Mouse (Mus musculus) kidney, postnatal 10 days (tissue): ENCODE results near the gene Rab3d.
"Not testable (repeated sequence)": the region's sequence is repeated elsewhere in the genome, so short reads cannot be mapped to it uniquely, and the experiment has no call there.

Experiments
- DNase-seq: peaks from one replicate; pipeline ENCODE4 v3.0.0; 2021; ENCODE audit warnings: mixed read lengths

Gene Rab3d

DNA sequence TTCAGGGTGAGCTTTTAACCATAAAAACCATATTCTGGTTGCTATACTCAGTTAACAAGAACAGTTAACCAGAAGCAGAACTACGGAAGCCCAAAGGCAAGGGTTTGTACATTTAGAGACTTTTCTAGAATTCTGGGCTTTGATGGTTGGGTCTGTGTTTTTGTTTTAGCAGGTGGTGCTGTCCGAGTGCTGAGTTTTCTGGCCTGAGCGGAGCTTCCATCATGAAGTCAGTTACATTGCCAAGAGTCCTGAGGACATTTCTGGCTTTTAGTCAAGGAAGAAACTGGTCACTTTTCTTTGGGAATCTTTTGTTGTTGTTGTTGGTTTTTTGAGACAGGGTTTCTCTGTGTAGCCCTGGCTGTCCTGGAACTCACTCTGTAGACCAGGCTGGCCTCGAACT is 14.0 kb downstream of the Rab3d start:
- no peak for DNase-seq

DNA sequence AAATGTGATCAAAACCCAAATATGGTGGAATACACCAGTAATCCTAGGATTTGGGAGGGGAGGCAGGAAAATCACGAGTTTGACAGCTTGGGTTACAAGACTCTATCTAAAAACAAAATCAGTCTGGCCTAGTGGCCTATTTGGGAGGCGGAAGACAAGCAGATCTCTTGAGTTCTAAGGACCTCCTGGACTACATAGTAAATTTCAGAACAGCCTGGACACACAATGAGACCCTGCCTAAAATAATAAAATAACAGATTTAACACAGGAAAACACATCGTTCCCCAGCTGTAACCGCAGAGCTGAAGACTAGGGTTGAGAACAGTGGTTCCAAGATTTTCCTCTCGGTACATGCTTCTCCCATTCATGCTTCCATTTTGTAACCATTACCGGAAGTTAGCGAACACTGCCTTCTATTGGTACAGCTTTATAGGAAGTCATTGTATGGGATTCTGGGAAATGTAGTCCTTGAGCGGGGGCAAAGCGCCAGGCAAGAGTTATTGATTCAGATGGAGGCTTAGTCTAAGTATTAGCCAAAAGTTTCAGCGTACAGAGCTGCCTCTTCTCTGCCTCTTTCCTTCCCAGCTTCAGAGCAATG is 16.7 kb downstream of the Rab3d start:
- peak; percentile 76 for DNase-seq

DNA sequence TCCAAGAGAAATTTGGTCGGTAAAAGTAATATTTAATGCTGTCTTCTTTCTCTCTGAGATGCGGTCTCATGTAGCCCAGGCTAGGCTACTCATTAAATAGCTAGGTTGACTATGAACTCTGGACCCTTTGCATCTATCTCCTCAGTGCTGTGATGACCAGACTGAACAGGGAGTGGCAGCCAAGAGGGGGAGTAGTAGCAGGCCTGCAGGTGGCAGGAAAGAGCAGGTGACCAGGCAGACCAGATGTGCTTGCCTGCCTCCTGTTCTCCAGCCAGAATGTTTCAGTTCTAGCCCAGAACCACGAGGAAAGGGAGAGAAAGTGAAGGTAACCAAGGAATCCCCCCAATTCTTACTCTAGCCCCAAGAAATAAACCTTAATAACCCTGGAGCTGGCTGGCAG is 28.8 kb downstream of the Rab3d start:
- no peak for DNase-seq

DNA sequence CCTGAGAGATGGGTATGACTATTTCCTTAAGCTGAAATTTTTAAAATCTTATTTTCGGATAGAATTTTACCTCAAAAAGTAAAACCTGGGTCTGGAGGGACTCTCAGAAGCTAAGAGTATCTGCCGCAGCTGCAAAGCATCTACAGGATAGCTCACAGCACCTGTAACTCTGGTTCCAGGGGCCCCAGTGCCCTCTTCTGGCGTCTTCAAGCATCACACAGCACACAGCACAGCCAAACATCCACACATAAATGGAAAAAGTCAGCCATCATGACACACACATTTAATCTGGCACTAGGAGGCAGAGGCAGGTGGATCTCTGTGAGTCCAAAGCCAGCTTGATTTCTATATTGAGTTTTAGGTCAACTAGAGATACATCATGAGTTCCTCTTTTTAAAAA is 41.4 kb downstream of the Rab3d start:
- DNase-seq, result no peak

DNA sequence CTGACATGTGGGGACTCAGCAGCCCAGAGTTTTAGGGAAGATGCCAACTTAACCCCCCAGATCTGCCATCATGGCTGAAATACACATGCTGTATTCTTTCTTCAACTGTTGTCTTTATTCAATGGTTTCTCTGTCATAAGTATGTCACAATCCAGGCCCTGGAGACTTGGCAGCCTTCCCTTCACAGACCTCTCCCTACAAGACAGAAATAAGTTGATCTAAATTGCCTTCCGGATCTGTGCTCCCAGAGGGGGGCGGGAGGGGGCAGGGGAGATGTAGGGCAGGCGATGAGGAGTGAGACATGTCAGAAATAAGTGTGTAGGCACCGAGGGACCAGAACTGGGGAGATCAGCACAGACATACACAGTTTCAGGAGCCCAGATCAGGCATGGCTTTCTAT is 45.8 kb downstream of the Rab3d start:
- peak; percentile 30 for DNase-seq

DNA sequence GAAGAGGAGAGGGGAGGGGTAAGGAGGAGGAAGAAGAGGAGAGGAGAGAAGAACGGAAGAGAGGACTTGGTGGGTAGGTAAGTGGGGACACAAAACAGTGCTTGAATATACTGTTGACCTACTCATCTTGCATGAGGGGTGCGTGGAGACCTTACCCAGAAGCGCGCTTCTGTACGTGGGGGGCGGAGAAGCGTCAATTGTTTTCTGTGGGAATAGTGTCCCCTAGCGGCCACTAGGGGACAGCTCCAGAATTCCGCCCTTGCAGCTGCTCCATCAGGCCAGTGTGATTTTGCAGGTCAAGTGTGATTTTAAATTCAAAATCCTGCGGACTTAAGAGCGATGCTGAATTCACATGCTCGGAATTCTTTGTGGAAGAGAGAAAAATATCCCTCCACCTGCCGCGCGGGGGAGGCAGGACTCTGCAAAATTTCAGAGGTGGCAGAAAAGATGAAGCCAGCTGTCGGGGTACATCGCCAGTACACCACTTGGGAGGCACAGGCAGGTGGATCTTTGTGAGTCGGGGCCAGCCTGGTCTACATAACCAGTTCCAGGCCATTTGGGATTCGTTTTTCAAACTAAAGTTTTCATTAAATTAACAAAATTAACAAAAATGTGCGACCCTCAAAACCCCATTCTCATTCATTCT is 47.0 kb downstream of the Rab3d start:
- DNase-seq, result peak; percentile 75

DNA sequence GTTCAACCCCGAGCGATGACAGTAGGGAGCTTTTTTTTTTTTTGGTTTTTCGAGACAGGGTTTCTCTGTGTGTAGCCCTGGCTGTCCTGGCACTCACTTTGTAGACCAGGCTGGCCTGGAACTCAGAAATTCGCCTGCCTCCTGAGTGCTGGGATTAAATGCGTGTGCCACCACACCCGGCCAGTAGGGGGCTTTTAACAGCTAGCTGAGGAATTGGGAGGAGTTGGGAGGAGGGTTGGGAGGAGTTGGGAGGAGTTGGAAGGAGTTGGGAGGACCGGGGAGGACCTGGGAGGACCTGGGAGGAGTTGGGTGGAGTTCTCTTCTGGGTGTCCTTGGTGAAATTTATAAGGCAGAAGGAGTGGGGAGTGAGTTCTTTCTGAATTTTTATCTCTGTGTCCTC is 48.7 kb downstream of the Rab3d start:
- DNase-seq, result peak; percentile 84

DNA sequence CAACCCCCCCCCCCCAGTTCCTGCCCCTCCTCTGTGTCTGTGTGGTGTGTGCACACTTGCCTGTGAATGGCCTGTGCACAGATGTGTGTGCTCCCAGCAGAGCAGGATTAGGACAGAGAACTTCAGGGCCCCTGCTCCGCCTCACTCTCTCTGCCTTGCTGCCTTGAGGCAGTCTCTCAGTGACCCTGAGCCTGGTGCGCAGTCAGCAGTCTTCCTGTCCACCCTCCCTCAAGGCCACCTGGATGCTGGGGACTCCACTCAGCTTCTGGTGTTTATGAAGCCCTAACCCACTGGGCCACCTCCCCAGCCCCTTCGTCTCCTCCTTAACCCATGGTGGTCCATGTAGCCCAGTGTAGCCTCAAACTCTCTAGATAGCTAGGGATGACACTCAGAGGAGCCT is 50.3 kb downstream of the Rab3d start:
- no peak for DNase-seq

DNA sequence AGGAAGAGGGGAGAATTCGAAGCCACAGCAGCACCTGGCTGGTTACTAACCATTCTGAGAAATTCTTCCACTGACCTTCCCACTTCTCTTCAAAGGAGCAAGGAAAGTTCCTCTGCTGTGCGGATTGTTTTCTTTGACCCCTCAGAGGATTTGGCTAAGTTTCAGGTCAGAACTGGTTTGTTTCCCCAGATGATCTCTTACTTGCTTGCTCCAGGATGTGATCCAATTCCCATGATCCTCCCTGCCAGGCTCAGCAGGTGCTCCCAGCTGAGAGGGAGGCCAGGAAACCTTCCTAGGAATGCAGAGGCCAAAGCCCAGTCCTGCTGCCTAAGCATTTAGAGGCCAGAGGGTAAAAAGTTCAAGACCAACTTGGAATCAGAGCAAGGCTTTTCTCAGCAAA is 51.4 kb downstream of the Rab3d start:
- peak; percentile 66 for DNase-seq

DNA sequence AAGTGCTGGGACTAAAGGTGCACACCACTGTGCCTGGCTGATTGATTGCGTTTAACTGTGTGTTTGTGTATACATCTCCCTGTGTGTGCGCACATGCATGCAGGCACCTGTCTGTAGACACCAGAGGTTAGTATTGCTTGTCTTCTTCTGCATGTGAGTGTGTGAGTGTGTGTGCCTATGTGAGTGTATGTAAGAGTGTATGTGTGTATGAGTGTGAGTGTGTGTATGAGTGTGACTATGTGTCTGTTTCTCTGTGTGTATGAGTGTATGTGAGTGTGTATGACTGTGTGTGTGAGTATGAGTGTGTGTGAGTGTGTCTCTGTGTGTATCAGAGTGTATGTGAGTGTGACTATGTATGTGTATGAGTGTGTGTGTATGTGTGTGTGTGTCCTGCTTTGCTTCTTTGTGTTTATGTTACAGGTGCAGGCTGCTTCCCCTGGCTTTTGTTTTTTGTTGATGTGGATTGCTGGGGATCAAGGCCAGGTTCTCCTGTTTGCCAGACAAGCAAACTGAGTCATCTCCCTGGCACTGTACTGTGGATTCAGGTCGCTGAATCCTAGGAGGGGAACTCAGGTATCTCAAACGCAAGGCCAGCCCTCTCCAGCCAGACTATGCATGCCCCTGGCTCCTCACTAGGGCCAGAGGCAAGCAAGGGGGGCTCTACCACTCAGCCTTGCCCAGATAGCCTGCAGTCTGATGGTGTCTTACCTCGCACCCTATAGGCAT is 52.2 kb downstream of the Rab3d start:
- DNase-seq, result no peak

DNA sequence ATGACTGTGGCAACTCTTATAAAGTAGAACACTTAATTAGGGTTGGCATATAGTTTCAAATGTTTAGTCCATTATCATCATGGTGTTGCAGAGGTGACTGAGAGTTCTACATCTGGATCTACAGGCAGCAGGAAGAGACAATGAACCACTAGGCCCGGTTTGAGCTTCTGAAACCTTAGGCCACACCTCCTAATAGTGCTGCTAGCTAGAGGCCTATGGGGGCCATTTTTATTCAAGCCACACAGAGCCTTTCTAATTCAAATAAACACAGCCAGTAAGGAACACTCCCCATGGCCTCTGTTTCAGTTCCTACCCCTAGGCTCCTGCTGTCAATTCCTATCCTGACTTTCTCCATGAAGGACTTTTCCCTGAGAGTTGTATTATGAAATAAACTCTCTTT is 55.8 kb downstream of the Rab3d start:
- DNase-seq, result no peak

DNA sequence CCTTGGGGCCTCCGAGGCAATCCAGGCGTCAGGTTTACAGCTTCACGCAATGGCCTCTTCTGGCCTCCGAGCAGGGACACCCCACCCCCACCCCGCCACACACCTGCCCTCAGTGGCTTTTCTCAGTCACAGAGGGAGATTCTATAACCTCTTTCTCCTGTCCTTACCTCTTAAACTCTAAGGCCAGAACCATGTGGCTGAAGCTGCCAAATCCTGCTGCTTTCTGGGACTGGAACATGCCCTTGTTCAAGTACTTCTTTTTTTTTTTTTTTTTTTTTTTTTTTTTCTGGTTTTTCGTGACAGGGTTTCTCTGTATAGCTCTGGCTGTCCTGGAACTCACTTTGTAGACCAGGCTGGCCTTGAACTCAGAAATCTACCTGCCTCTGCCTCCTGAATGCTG is 57.6 kb downstream of the Rab3d start:
- not testable (repeated sequence) for DNase-seq

DNA sequence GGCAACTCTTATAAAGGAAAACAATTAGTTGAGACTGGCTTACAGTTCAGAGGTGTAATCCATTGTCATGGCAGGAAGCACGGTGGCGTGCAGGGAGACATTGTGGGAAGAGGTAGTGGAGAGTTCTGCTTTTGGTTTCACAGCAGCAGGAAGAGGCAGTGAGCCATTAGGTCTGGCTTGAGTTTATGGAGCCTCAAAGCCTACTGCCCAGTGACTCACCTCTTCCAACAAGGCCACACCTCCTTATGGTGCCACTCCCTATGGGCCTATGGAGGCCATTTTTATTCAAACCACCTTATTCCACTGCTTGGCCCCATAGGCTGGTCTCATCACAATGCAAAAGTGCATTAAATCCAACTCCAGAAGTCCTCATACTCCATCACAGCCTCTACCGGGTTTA is 58.4 kb downstream of the Rab3d start:
- DNase-seq, result no peak

DNA sequence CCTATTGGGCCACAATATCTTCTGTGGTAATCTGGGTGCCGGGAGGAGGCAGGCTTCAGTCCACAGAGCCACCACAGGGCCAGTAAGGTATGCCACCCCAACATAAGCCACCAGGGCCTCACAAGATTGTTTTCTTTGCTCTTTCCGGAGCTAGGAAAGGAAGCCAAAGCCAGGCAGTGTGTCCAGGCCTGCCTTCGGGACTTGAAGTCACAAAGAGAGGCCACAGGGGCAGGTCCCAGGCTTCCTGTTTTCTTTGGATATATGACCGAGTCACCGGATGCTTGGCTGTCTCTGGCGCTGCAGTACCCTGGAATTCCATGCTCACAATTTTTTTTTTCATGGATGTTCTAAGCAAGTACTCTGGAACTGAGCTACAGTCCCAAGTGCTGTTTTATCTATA is 59.9 kb downstream of the Rab3d start:
- peak; percentile 88 for DNase-seq

DNA sequence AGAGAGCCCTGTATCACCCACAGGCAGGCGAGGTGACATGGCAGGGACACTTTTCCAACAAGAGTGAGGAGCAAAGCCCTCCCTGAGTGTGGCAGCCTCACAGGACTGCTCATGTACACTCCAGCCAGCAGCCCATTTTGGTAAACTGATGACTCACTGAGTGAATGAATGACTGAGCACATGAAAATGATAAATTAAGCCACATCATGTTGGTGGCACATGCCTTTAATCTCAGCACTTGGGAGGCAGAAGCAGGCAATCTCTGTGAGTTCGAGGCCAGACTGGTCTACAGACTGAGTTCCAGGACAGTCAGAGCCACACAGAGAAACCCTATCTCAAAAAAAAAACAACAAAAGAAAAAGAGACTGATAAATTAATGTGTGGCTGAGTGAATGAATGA is 60.5 kb downstream of the Rab3d start:
- DNase-seq, result no peak
